Mouse (Mus musculus): Measurements from ENCODE around the gene Parva. TPM values are rescaled to one million over a fixed set of nuclear protein-coding genes. Genes with fewer than 3 reads are reported as not detected.

Gene Parva
- polyA plus RNA-seq, 1 experiment = 269 TPM

- Histone ChIP-seq H3K4me3 (ENCODE audit: insufficient read depth, low read depth, low read length) (no peak overlapping the region), H3K4me1 (ENCODE audit: control insufficient read depth, insufficient read depth, low read length) (peaks cover 7% of the 10 kb centered on the region; the same call in 1 of the 2 replicates), H3K27ac (ENCODE audit: insufficient read depth, low read depth, low read length) (no peak overlapping the region)
- 51% methylated on average over 6 of the region's 6 CpGs for WGBS
- TF ChIP-seq CTCF (IDR thresholded peaks at IDR 0.05; ENCODE audit: insufficient read depth, low read depth, low read length) = no peak
- no peak for TF ChIP-seq POLR2A (IDR thresholded peaks at IDR 0.05; ENCODE audit: insufficient read depth, low read depth, low read length)
These were observed 101.5 kb downstream of the Parva start for GRCm38 (mm10) chr7:112528582-112529360.

GRCm38 (mm10) chr7:112530924-112531323 lies 103.6 kb downstream of the Parva start:
- Histone ChIP-seq H3K4me3 (ENCODE audit: insufficient read depth, low read depth, low read length) (no peak overlapping the region), H3K4me1 (ENCODE audit: control insufficient read depth, insufficient read depth, low read length) (peaks cover 14% of the 10 kb centered on the region; the same call in 1 of the 2 replicates), H3K27ac (ENCODE audit: insufficient read depth, low read depth, low read length) (no peak overlapping the region)
- WGBS = 89% methylated on average over 5 of the region's 5 CpGs
- no peak for TF ChIP-seq POLR2A (IDR thresholded peaks at IDR 0.05; ENCODE audit: insufficient read depth, low read depth, low read length)
- no peak for TF ChIP-seq CTCF (IDR thresholded peaks at IDR 0.05; ENCODE audit: insufficient read depth, low read depth, low read length)

GRCm38 (mm10) chr7:112534148-112534547 lies 106.8 kb downstream of the Parva start:
- no peak overlapping the region for H3K27ac ChIP-seq (ENCODE audit: insufficient read depth, low read depth, low read length)
- WGBS = 82% methylated on average over 3 of the region's 3 CpGs
- peaks cover 9% of the 10 kb centered on the region; the same call in 1 of the 2 replicates for H3K4me1 ChIP-seq (ENCODE audit: control insufficient read depth, insufficient read depth, low read length)
- TF ChIP-seq POLR2A (IDR thresholded peaks at IDR 0.05; ENCODE audit: insufficient read depth, low read depth, low read length) = no peak
- no peak for TF ChIP-seq CTCF (IDR thresholded peaks at IDR 0.05; ENCODE audit: insufficient read depth, low read depth, low read length)
- no peak overlapping the region for H3K4me3 ChIP-seq (ENCODE audit: insufficient read depth, low read depth, low read length)

- H3K4me1 ChIP-seq (ENCODE audit: control insufficient read depth, insufficient read depth, low read length) = peaks cover 7% of the 10 kb centered on the region; the same call in 1 of the 2 replicates
- WGBS = 9% methylated on average over 16 of the region's 16 CpGs
- no peak for TF ChIP-seq CTCF (IDR thresholded peaks at IDR 0.05; ENCODE audit: insufficient read depth, low read depth, low read length)
- no peak for TF ChIP-seq POLR2A (IDR thresholded peaks at IDR 0.05; ENCODE audit: insufficient read depth, low read depth, low read length)
- no peak overlapping the region for H3K4me3 ChIP-seq (ENCODE audit: insufficient read depth, low read depth, low read length)
- H3K27ac ChIP-seq (ENCODE audit: insufficient read depth, low read depth, low read length) = peak overlapping the region; percentile 85
These were observed 108.2 kb downstream of the Parva start for GRCm38 (mm10) chr7:112535408-112535921.

- Histone ChIP-seq H3K4me1 (ENCODE audit: control insufficient read depth, insufficient read depth, low read length) (no peaks in the 10 kb centered on the region), H3K27ac (ENCODE audit: insufficient read depth, low read depth, low read length) (no peak overlapping the region), H3K4me3 (ENCODE audit: insufficient read depth, low read depth, low read length) (no peak overlapping the region)
- 91% methylated on average over 3 of the region's 3 CpGs for WGBS
- no peak for TF ChIP-seq POLR2A (IDR thresholded peaks at IDR 0.05; ENCODE audit: insufficient read depth, low read depth, low read length)
- TF ChIP-seq CTCF (IDR thresholded peaks at IDR 0.05; ENCODE audit: insufficient read depth, low read depth, low read length) = no peak
These were observed 121.8 kb downstream of the Parva start for GRCm38 (mm10) chr7:112549136-112549535.

GRCm38 (mm10) chr7:112561504-112561903 lies 134.2 kb downstream of the Parva start:
- TF ChIP-seq POLR2A (IDR thresholded peaks at IDR 0.05; ENCODE audit: insufficient read depth, low read depth, low read length) = no peak
- no peak for TF ChIP-seq CTCF (IDR thresholded peaks at IDR 0.05; ENCODE audit: insufficient read depth, low read depth, low read length)
- H3K27ac ChIP-seq (ENCODE audit: insufficient read depth, low read depth, low read length) = no peak overlapping the region
- H3K4me1 ChIP-seq (ENCODE audit: control insufficient read depth, insufficient read depth, low read length) = peaks cover 5% of the 10 kb centered on the region
- 84% methylated on average over 3 of the region's 3 CpGs for WGBS
- H3K4me3 ChIP-seq (ENCODE audit: insufficient read depth, low read depth, low read length) = no peak overlapping the region

GRCm38 (mm10) chr7:112567004-112567403 lies 139.7 kb downstream of the Parva start:
- 92% methylated on average over 4 of the region's 4 CpGs for WGBS
- Histone ChIP-seq H3K4me1 (ENCODE audit: control insufficient read depth, insufficient read depth, low read length) (no peaks in the 10 kb centered on the region), H3K27ac (ENCODE audit: insufficient read depth, low read depth, low read length) (no peak overlapping the region)

GRCm38 (mm10) chr7:112568961-112569360 lies 141.7 kb downstream of the Parva start:
- WGBS = 65% methylated on average over 5 of the region's 5 CpGs
- Histone ChIP-seq H3K4me1 (ENCODE audit: control insufficient read depth, insufficient read depth, low read length) (no peaks in the 10 kb centered on the region), H3K27ac (ENCODE audit: insufficient read depth, low read depth, low read length) (no peak overlapping the region), H3K4me3 (ENCODE audit: insufficient read depth, low read depth, low read length) (no peak overlapping the region)
- TF ChIP-seq POLR2A (IDR thresholded peaks at IDR 0.05; ENCODE audit: insufficient read depth, low read depth, low read length) (no peak), CTCF (IDR thresholded peaks at IDR 0.05; ENCODE audit: insufficient read depth, low read depth, low read length) (no peak)

More at GRCm38 (mm10) chr7:112567004-112567403, 139.7 kb downstream of the Parva start:
- TF ChIP-seq CTCF (IDR thresholded peaks at IDR 0.05; ENCODE audit: insufficient read depth, low read depth, low read length) (no peak), POLR2A (IDR thresholded peaks at IDR 0.05; ENCODE audit: insufficient read depth, low read depth, low read length) (no peak)
- H3K4me3 ChIP-seq (ENCODE audit: insufficient read depth, low read depth, low read length) = no peak overlapping the region

GRCm38 (mm10) chr7:112581621-112582020 lies 154.3 kb downstream of the Parva start:
- Histone ChIP-seq H3K4me3 (ENCODE audit: insufficient read depth, low read depth, low read length) (no peak overlapping the region), H3K4me1 (ENCODE audit: control insufficient read depth, insufficient read depth, low read length) (no peaks in the 10 kb centered on the region), H3K27ac (ENCODE audit: insufficient read depth, low read depth, low read length) (no peak overlapping the region)
- WGBS = 88% methylated on average over 6 of the region's 6 CpGs
- TF ChIP-seq CTCF (IDR thresholded peaks at IDR 0.05; ENCODE audit: insufficient read depth, low read depth, low read length) (no peak), POLR2A (IDR thresholded peaks at IDR 0.05; ENCODE audit: insufficient read depth, low read depth, low read length) (no peak)
